Comparison of ENCODE assay signal across 9 mouse cellular contexts in the genomic region with DNA sequence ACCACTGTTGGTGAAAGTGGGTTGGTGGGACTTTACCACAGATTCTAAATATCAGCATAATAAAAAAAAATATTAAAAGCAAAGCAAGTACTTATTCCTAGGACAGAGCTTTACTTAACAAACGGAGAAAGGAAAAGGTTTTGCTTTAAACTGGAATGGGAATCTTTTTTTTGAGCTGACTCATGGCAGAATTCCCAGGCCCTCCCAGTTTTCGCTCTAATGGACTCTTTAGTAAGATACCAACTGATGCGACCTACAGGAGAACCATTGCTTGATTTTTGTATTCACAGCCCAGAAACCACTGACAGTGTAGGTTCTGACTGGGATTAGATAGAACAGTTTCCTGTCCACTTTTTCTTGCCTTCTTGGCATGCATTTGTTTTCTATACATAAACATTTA. TPM values are rescaled to one million over a fixed set of nuclear protein-coding genes. Genes with fewer than 3 reads are reported as not detected.
A peak's percentile ranks its signal among the peaks of the same experiment; 100 is the strongest.
DNase-seq lines count a peak whose midpoint lies in the region; ATAC-seq and TF ChIP-seq lines count a peak whose summit lies in the region.
"Had no signal": no experiment of that assay in that cellular context is flagged by ENCODE, and none has a peak within 500 bp of the region (broad histone marks: within the 10 kb centered on the region; RNA-seq: fewer than 3 reads in every experiment).

No protein-coding gene starts in this region.

- no peaks in the 10 kb centered on the region for H3K9me3 ChIP-seq in kidney, postnatal 0 days (replicated peaks; ENCODE audit: low read length)
- H3K9me3 ChIP-seq in embryonic facial prominence, embryonic 10.5 days = no peaks in the 10 kb centered on the region
- H3K9me3 ChIP-seq in hindbrain, embryonic 14.5 days (ENCODE audit: control insufficient read depth, low read length) = no peaks in the 10 kb centered on the region
- no peaks in the 10 kb centered on the region for H3K9me3 ChIP-seq in midbrain, embryonic 15.5 days

- no peak overlapping the region for H3K4me3 ChIP-seq in kidney, postnatal 0 days (replicated peaks; ENCODE audit: low read depth, low read length)
- no peak overlapping the region for H3K4me3 ChIP-seq in kidney, adult 2 months (ENCODE audit: insufficient read depth, low read depth, low read length)
- peak overlapping the region; percentile 85 for H3K4me3 ChIP-seq in embryonic facial prominence, embryonic 10.5 days
- peak overlapping the region; percentile 70; the same call in 1 of the 2 replicates for H3K4me3 ChIP-seq in hindbrain, embryonic 14.5 days (replicated peaks; ENCODE audit: low read length)
- peak overlapping the region; percentile 70 for H3K4me3 ChIP-seq in midbrain, embryonic 15.5 days

- no peak overlapping the region for H3K27ac ChIP-seq in kidney, postnatal 0 days
- H3K27ac ChIP-seq in kidney, adult 2 months (ENCODE audit: insufficient read depth, low read depth, low read length) = no peak overlapping the region
- no peak overlapping the region for H3K27ac ChIP-seq in embryonic facial prominence, embryonic 10.5 days (replicated peaks)
- H3K27ac ChIP-seq in hindbrain, embryonic 14.5 days = no peak overlapping the region
- H3K27ac ChIP-seq in midbrain, embryonic 15.5 days = no peak overlapping the region

- no peak for TF ChIP-seq POLR2A in kidney, adult 2 months (IDR thresholded peaks at IDR 0.05; ENCODE audit: low read depth, low read length)

- H3K27me3 ChIP-seq in kidney, postnatal 0 days (ENCODE audit: insufficient read depth, low read length) = no peaks in the 10 kb centered on the region
- no peaks in the 10 kb centered on the region for H3K27me3 ChIP-seq in kidney, adult 2 months (replicated peaks; ENCODE audit: control insufficient read depth, insufficient read depth, low read length)
- H3K27me3 ChIP-seq in embryonic facial prominence, embryonic 10.5 days (replicated peaks; ENCODE audit: low read depth, poor library complexity, severe bottlenecking) = no peaks in the 10 kb centered on the region
- H3K27me3 ChIP-seq in hindbrain, embryonic 14.5 days (ENCODE audit: control insufficient read depth, insufficient read depth, low read length) = no peaks in the 10 kb centered on the region
- no peaks in the 10 kb centered on the region for H3K27me3 ChIP-seq in midbrain, embryonic 15.5 days (replicated peaks)

- DNase-seq in kidney, postnatal 0 days (ENCODE audit: low spot score) = no peak
- DNase-seq in kidney, adult 2 months = no peak
- DNase-seq in embryonic facial prominence, embryonic 10.5 days (ENCODE audit: low spot score) = no peak
- DNase-seq in hindbrain, embryonic 14.5 days (ENCODE audit: low spot score) = no peak
- DNase-seq in c-Kit-positive CD71-positive TER-119-positive erythroid progenitor cells, embryonic 14.5 days (ENCODE audit: low spot score) = no peak
- DNase-seq in urinary bladder, adult 2 months (ENCODE audit: low spot score) = no peak
- no peak for DNase-seq in cerebellum, postnatal 4 days (ENCODE audit: low spot score in 2 of 2)
- DNase-seq: kidney, adult 8-10 months had no signal

- peaks cover 18% of the 10 kb centered on the region for H3K36me3 ChIP-seq in kidney, postnatal 0 days (ENCODE audit: insufficient read depth, low read length)
- no peaks in the 10 kb centered on the region; the same call in 1 of the 2 replicates for H3K36me3 ChIP-seq in kidney, adult 2 months (ENCODE audit: control insufficient read depth, insufficient read depth, low read length)
- peaks cover 35% of the 10 kb centered on the region for H3K36me3 ChIP-seq in embryonic facial prominence, embryonic 10.5 days (replicated peaks)
- peaks cover 25% of the 10 kb centered on the region for H3K36me3 ChIP-seq in hindbrain, embryonic 14.5 days (replicated peaks; ENCODE audit: control insufficient read depth, insufficient read depth)
- peaks cover 13% of the 10 kb centered on the region for H3K36me3 ChIP-seq in midbrain, embryonic 15.5 days (replicated peaks)

- peaks cover 6% of the 10 kb centered on the region; the same call in 1 of the 2 replicates for H3K4me1 ChIP-seq in kidney, postnatal 0 days (replicated peaks; ENCODE audit: insufficient read depth, low read length)
- H3K4me1 ChIP-seq in kidney, adult 2 months (ENCODE audit: control insufficient read depth, insufficient read depth, low read length) = no peaks in the 10 kb centered on the region; the same call in 1 of the 2 replicates
- peaks cover 24% of the 10 kb centered on the region for H3K4me1 ChIP-seq in embryonic facial prominence, embryonic 10.5 days
- H3K4me1 ChIP-seq in hindbrain, embryonic 14.5 days (replicated peaks; ENCODE audit: control insufficient read depth, insufficient read depth, low read length) = peaks cover 27% of the 10 kb centered on the region
- peaks cover 27% of the 10 kb centered on the region for H3K4me1 ChIP-seq in midbrain, embryonic 15.5 days

- no peak for TF ChIP-seq CTCF in kidney, postnatal 0 days (IDR thresholded peaks at IDR 0.05; ENCODE audit: low read depth)
- no peak for TF ChIP-seq CTCF in kidney, adult 2 months (conservative IDR thresholded peaks at IDR 0.05; ENCODE audit: insufficient read depth, insufficient read length, low read depth, low read length)

- H3K4me2 ChIP-seq in kidney, postnatal 0 days (ENCODE audit: low read length) = peak overlapping the region; percentile 1; the same call in 1 of the 2 replicates
- H3K4me2 ChIP-seq in hindbrain, embryonic 14.5 days (replicated peaks) = peak overlapping the region; percentile 69
- peak overlapping the region; percentile 75 for H3K4me2 ChIP-seq in midbrain, embryonic 15.5 days

- WGBS in kidney, postnatal 0 days = 55% methylated on average over 3 of the region's 3 CpGs
- WGBS in kidney, adult 2 months = 38% methylated on average over 3 of the region's 3 CpGs
- WGBS in embryonic facial prominence, embryonic 10.5 days = 79% methylated on average over 3 of the region's 3 CpGs
- 56% methylated on average over 3 of the region's 3 CpGs for WGBS in hindbrain, embryonic 14.5 days
- WGBS in midbrain, embryonic 15.5 days = 60% methylated on average over 3 of the region's 3 CpGs

- no peak for ATAC-seq in kidney, postnatal 0 days (replicated peaks; ENCODE audit: low FRiP score, low read depth)
- ATAC-seq in hindbrain, embryonic 14.5 days (ENCODE audit: low FRiP score) = no peak
- no peak for ATAC-seq in midbrain, embryonic 15.5 days (replicated peaks)

- no peak overlapping the region for H3K9ac ChIP-seq in kidney, postnatal 0 days (ENCODE audit: low read depth, low read length)
- H3K9ac ChIP-seq in hindbrain, embryonic 14.5 days = no peak overlapping the region
- H3K9ac ChIP-seq in midbrain, embryonic 15.5 days = no peak overlapping the region

RNA-seq across cellular contexts. Expression of a gene that starts 2.1 kb away (rescaled TPM):
- 180 and 182 TPM in 2 replicates for polyA plus RNA-seq in kidney, postnatal 0 days (2015; fragmentation: Nextera tagmentation; extraction: Ambion mirVana)
- 5.6 and 8.1 TPM in 2 replicates for polyA plus RNA-seq in kidney, adult 2 months (2012; rRNA removed)
- polyA plus RNA-seq in embryonic facial prominence, embryonic 10.5 days (2016; fragmentation: Nextera tagmentation; extraction: Ambion mirVana) = 354 and 357 TPM in 2 replicates
- polyA plus RNA-seq in hindbrain, embryonic 14.5 days (2014; fragmentation: Nextera tagmentation; extraction: Ambion mirVana) = 279 and 292 TPM in 2 replicates
- 242 and 256 TPM in 2 replicates for polyA plus RNA-seq in midbrain, embryonic 15.5 days (2015; fragmentation: Nextera tagmentation; extraction: Ambion mirVana)
- polyA plus RNA-seq in urinary bladder, adult 2 months (2012; rRNA removed) = 27.4 and 30.1 TPM in 2 replicates

RNA-seq across cellular contexts. Expression of a gene that starts 15.6 kb away (rescaled TPM):
- 316 and 330 TPM in 2 replicates for polyA plus RNA-seq in kidney, postnatal 0 days (2015; fragmentation: Nextera tagmentation; extraction: Ambion mirVana)
- polyA plus RNA-seq in kidney, adult 2 months (2012; rRNA removed) = 42.3 and 53.5 TPM in 2 replicates
- polyA plus RNA-seq in embryonic facial prominence, embryonic 10.5 days (2016; fragmentation: Nextera tagmentation; extraction: Ambion mirVana) = 231 and 235 TPM in 2 replicates
- 132 and 145 TPM in 2 replicates for polyA plus RNA-seq in hindbrain, embryonic 14.5 days (2014; fragmentation: Nextera tagmentation; extraction: Ambion mirVana)
- polyA plus RNA-seq in midbrain, embryonic 15.5 days (2015; fragmentation: Nextera tagmentation; extraction: Ambion mirVana) = 113 and 126 TPM in 2 replicates
- polyA plus RNA-seq in urinary bladder, adult 2 months (2012; rRNA removed) = 58.0 and 73.3 TPM in 2 replicates

RNA-seq across cellular contexts. Expression of a gene that starts 57.2 kb away (rescaled TPM):
- polyA plus RNA-seq in kidney, postnatal 0 days (2015; fragmentation: Nextera tagmentation; extraction: Ambion mirVana) = 0.66 and 0.72 TPM in 2 replicates
- polyA plus RNA-seq in kidney, adult 2 months (2012; rRNA removed) = 4.5 and 5.2 TPM in 2 replicates
- 0.05 and 0.50 TPM in 2 replicates for polyA plus RNA-seq in embryonic facial prominence, embryonic 10.5 days (2016; fragmentation: Nextera tagmentation; extraction: Ambion mirVana)
- polyA plus RNA-seq in hindbrain, embryonic 14.5 days (2014; fragmentation: Nextera tagmentation; extraction: Ambion mirVana) = 0.09 TPM in 1 of 2 replicates, not detected in the other
- polyA plus RNA-seq in midbrain, embryonic 15.5 days (2015; fragmentation: Nextera tagmentation; extraction: Ambion mirVana) = not detected in 2 replicates
- polyA plus RNA-seq in urinary bladder, adult 2 months (2012; rRNA removed) = 0.17 and 0.19 TPM in 2 replicates

Comparison
In these comparisons a context has a peak if more than half of its experiments do, and no peak if none do; other contexts are left out.
1. H3K4me2 ChIP-seq: peak in every context shown above with its lines; median percentile 75 in midbrain, embryonic 15.5 days; 69 in hindbrain, embryonic 14.5 days; 1 in kidney, postnatal 0 days.
2. H3K4me3 ChIP-seq: peak in embryonic facial prominence, embryonic 10.5 days (single experiment), hindbrain, embryonic 14.5 days (single experiment) and midbrain, embryonic 15.5 days (single experiment); none in kidney, postnatal 0 days (single experiment) and kidney, adult 2 months (single experiment).